Mouse (Mus musculus) forebrain, embryonic 13.5 days (tissue): ENCODE measurements around the gene Zfp318. TPM values are rescaled to one million over a fixed set of nuclear protein-coding genes. Genes with fewer than 3 reads are reported as not detected.
A peak's percentile ranks its signal among the peaks of the same experiment; 100 is the strongest.

ENCODE experiments used
- ATAC-seq: fragments of 200-750 bp; cut with Nextera tagmentation; 2 replicates; pipeline ENCODE4 v1.8.0; 2017
- H3K27ac ChIP-seq: fragments of 300-500 bp; sonication (generic); 2 replicates; pipeline ENCODE4 v1.5.1; 2015; ENCODE audit warnings: inconsistent platforms, mild to moderate bottlenecking, moderate library complexity
- H3K27me3 ChIP-seq: fragments of 300-500 bp; sonication (generic); 2 replicates; pipeline ENCODE4 v1.6.1; 2015; ENCODE audit warnings: mild to moderate bottlenecking, inconsistent platforms
- H3K36me3 ChIP-seq: fragments of 300-500 bp; sonication (generic); 2 replicates; pipeline ENCODE4 v1.6.1; 2015; ENCODE audit warnings: mild to moderate bottlenecking, inconsistent platforms; ENCODE audit not compliant: poor library complexity, severe bottlenecking
- H3K4me1 ChIP-seq: fragments of 300-500 bp; sonication (generic); 2 replicates; pipeline ENCODE4 v1.6.1; 2015; ENCODE audit warnings: inconsistent platforms
- H3K4me2 ChIP-seq: fragments of 300-500 bp; sonication (generic); 2 replicates; pipeline ENCODE4 v1.6.1; 2015; ENCODE audit warnings: inconsistent platforms, mild to moderate bottlenecking, moderate library complexity
- H3K4me3 ChIP-seq: fragments of 300-500 bp; sonication (generic); 2 replicates; pipeline ENCODE4 v1.5.1; 2015; ENCODE audit warnings: mild to moderate bottlenecking, inconsistent platforms
- H3K9ac ChIP-seq: fragments of 300-500 bp; sonication (generic); 2 replicates; pipeline ENCODE4 v1.6.1; 2015; ENCODE audit warnings: mild to moderate bottlenecking, inconsistent platforms
- H3K9me3 ChIP-seq: fragments of 300-500 bp; sonication (generic); replicated peaks from 2 replicates; pipeline ENCODE4 v1.6.1; 2016; ENCODE audit warnings: inconsistent platforms
- WGBS: fragments of 180-500 bp; shearing (Covaris S2); methylation state at CpG from one replicate; pipeline ENCODE4 v1.1.7; 2015; 5-methylcytosine and 5-hydroxymethylcytosine counted together
- polyA plus RNA-seq: library from polyadenylated mRNA; unstranded; fragments of >200 nt; fragmentation: Nextera tagmentation; extraction: Ambion mirVana; gene quantifications from 2 replicates; pipeline ENCODE4 v1.2.1, GENCODE M21; 2015

The Zfp318 gene
- polyA plus RNA-seq, 1 experiment from 2014 or later, result 7.2 TPM

DNA sequence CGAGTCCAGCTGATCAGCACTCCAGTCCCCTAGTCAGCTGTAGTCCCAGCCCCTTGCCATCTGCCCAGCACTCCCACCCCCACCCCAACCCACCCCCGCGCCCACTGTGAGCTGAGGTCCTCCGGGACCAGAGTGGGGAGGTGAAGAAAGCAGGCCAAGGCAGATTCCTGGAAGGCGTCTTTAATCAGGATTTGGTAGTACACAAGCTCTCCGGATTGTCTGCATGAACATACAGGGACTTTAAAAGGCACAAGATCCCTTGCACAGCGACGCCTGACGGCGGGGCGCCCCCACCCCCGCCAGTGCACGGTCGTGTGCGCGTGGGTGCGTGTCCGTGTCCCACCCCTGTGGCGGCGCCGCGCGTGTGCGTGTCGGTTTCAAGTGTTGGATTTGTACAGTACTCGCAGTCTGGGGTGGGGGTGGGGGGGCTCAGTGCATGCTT is 70.5 kb downstream of the Zfp318 start:
- ATAC-seq, result peak; percentile 20
- peak overlapping the region; percentile 72 for H3K4me2 ChIP-seq
- no peaks in the 10 kb centered on the region for H3K9me3 ChIP-seq
- H3K27ac ChIP-seq, result no peak overlapping the region
- peak overlapping the region; percentile 58 for H3K9ac ChIP-seq
- peaks cover 14% of the 10 kb centered on the region for H3K36me3 ChIP-seq
- H3K4me1 ChIP-seq, result peaks cover 35% of the 10 kb centered on the region
- peaks cover 34% of the 10 kb centered on the region for H3K27me3 ChIP-seq
- peak overlapping the region; percentile 35 for H3K4me3 ChIP-seq
- WGBS, result 2% methylated on average over 26 of the region's 26 CpGs

DNA sequence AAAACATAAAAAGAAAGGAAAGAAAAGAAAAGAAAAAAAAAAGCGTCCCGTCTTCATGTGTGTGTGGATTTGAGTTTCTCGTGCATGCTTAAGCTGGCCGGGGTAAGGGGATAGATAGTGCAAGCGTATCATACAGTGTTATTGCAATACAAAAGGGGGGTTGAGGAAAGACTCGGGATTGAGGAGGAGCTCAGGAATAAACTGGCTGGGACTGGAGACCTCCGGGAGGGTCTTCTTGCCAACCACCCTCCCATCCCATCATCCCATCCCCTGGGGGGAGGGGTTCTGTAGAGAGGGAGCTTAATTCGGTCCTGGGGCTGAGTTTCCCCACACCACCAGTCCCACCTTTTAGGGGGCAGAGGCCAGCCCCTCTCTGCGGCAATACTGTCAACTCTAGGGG is 71.0 kb downstream of the Zfp318 start:
- H3K27ac ChIP-seq, result no peak overlapping the region; the same call in 1 of the 2 replicates
- peak; percentile 8; the same call in 1 of the 2 replicates for ATAC-seq
- peaks cover 34% of the 10 kb centered on the region for H3K27me3 ChIP-seq
- H3K36me3 ChIP-seq, result peaks cover 17% of the 10 kb centered on the region
- peak overlapping the region; percentile 58 for H3K9ac ChIP-seq
- peak overlapping the region; percentile 35 for H3K4me3 ChIP-seq
- WGBS, result under 1% methylated on average over 9 of the region's 9 CpGs
- peaks cover 35% of the 10 kb centered on the region for H3K4me1 ChIP-seq
- H3K4me2 ChIP-seq, result peak overlapping the region; percentile 72
- H3K9me3 ChIP-seq, result no peaks in the 10 kb centered on the region

DNA sequence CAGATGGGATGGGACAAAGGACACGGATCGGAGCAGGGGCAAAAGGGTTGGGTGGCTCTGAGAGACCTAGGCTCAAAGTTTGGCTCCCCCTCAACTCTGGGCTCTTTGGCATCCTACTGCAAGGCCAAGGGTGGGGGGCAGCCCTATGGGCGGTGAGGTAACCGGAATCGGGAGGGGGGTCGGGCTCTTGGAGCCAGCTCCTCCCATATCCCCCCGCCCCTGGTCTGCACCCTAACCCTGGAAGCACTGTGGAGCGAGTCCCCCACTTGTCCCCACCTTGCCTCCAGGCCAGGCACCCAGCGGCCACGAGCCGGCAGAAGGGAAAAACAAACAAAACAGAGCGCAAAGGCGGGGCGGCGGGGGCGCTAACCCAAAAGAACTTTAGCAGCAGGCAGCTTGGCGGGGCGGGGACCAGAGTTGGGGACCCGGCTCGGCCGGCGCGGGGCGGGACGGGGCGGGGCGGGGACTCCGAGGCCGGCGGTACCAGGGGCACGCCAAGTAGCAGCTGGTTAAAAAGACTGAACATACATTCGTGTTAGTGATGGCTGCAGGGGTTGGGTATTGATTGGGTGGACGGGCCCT is 71.7 kb downstream of the Zfp318 start:
- H3K4me3 ChIP-seq, result peak overlapping the region; percentile 35
- 2% methylated on average over 32 of the region's 33 CpGs for WGBS
- H3K27ac ChIP-seq, result no peak overlapping the region
- peaks cover 40% of the 10 kb centered on the region for H3K27me3 ChIP-seq
- H3K36me3 ChIP-seq, result peaks cover 24% of the 10 kb centered on the region
- H3K4me2 ChIP-seq, result peak overlapping the region; percentile 72
- peak overlapping the region; percentile 58 for H3K9ac ChIP-seq
- peaks cover 36% of the 10 kb centered on the region for H3K4me1 ChIP-seq
- no peaks in the 10 kb centered on the region for H3K9me3 ChIP-seq
- peak; percentile 61 for ATAC-seq

DNA sequence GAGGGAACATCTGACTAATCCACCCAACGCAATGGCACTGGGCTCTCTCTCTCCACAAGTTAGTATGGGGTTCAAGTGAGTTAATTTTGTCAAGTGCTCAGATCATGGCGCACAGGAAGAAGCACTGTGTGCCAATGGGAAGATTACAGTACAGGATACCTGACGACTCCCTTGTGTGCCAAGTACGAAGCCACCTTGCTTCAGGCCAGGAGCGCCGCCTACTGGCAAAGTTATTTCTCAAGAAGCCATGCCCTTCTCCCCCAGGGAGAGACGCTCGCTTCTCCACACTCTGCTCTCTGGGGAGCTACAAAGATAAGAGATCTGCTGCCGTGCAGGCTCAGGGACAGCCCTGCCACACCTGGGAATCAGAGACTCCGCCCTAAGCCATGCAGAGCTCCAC is 74.3 kb downstream of the Zfp318 start:
- no peak overlapping the region for H3K27ac ChIP-seq
- no peak overlapping the region for H3K4me3 ChIP-seq
- ATAC-seq, result no peak
- no peak overlapping the region for H3K9ac ChIP-seq
- H3K9me3 ChIP-seq, result no peaks in the 10 kb centered on the region
- H3K27me3 ChIP-seq, result peaks cover 57% of the 10 kb centered on the region
- no peak overlapping the region for H3K4me2 ChIP-seq
- peaks cover 50% of the 10 kb centered on the region for H3K4me1 ChIP-seq
- WGBS, result 24% methylated on average over 10 of the region's 10 CpGs
- peaks cover 34% of the 10 kb centered on the region for H3K36me3 ChIP-seq

DNA sequence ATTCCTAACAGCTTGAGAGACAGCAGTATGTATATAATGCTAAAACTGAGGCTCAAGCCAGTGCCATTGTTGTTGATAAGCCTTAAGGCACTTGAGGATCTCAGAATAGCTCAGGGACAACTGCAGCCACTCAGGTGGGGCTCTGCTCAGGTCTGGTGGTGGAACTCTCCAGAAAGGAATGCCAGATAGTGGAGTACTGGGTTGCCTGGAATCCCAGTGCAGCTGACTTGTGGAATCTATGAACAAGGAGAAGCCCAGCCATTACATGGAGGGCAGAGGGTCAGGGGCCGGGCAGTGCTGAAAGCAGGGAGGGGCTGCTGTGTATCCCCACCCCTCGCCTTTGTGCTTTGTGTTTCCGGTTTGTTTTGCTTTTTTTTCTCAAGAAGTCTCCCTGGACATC is 74.9 kb downstream of the Zfp318 start:
- H3K27me3 ChIP-seq, result peaks cover 54% of the 10 kb centered on the region
- peaks cover 47% of the 10 kb centered on the region for H3K4me1 ChIP-seq
- 57% methylated on average over 3 of the region's 3 CpGs for WGBS

DNA sequence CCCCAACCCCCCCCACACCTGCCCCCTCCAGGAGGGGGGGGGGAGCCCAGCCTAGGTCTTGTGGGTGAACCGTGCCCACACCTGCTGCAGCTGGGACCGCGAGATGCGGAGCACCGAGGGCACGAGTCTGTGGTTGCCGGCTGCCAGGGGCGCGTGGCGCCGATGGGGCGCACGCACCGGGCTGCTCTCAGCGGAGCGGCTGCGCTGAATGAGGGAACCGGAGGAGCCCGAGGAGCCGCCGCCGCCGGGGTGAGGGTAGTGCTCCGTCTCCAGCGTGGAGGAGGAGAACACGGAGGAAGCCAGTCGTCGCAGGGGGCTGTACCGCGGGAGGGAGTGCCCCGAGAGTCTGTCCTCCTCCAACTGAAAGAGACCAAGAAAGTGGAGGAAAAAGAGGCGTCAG is 77.1 kb downstream of the Zfp318 start:
- no peak for ATAC-seq
- Histone ChIP-seq H3K4me1 (peaks cover 31% of the 10 kb centered on the region), H3K36me3 (peaks cover 46% of the 10 kb centered on the region), H3K27ac (no peak overlapping the region), H3K9ac (no peak overlapping the region), H3K9me3 (no peaks in the 10 kb centered on the region), H3K4me2 (peak overlapping the region; percentile 24), H3K4me3 (no peak overlapping the region), H3K27me3 (peaks cover 44% of the 10 kb centered on the region)
- WGBS, result 10% methylated on average over 32 of the region's 32 CpGs

More for the DNA sequence above, 74.9 kb downstream of the Zfp318 start:
- no peak overlapping the region for H3K9ac ChIP-seq
- H3K4me2 ChIP-seq, result no peak overlapping the region
- no peak overlapping the region for H3K27ac ChIP-seq
- H3K4me3 ChIP-seq, result no peak overlapping the region
- peaks cover 37% of the 10 kb centered on the region for H3K36me3 ChIP-seq
- ATAC-seq, result no peak
- H3K9me3 ChIP-seq, result no peaks in the 10 kb centered on the region

DNA sequence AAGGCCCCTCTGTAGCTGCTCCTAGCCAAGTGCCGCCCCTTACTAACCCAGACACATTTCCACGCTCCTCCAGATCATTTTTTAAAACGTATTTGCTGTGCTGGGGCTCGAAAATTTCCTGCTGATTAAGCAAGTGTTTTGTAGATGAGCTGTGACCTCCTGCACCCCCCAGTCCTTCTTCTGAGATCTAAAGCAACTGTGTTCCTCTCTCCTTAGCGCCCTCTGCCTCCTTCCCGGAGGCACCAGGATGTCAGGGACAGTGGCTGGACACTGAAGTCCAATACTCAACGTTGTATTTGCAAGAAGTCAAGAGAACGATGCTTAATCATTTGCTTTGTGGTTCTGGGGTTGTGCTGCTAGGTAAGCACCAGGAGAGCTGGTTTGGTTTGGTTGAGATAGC is 77.8 kb downstream of the Zfp318 start:
- no peak overlapping the region for H3K9ac ChIP-seq
- no peak overlapping the region for H3K4me3 ChIP-seq
- no peak overlapping the region for H3K27ac ChIP-seq
- H3K36me3 ChIP-seq, result peaks cover 53% of the 10 kb centered on the region
- WGBS, result 21% methylated on average over 8 of the region's 8 CpGs
- no peak overlapping the region; the same call in 1 of the 2 replicates for H3K4me2 ChIP-seq
- peaks cover 37% of the 10 kb centered on the region for H3K27me3 ChIP-seq
- ATAC-seq, result no peak
- H3K4me1 ChIP-seq, result peaks cover 24% of the 10 kb centered on the region; the same call in 1 of the 2 replicates
- H3K9me3 ChIP-seq, result no peaks in the 10 kb centered on the region

DNA sequence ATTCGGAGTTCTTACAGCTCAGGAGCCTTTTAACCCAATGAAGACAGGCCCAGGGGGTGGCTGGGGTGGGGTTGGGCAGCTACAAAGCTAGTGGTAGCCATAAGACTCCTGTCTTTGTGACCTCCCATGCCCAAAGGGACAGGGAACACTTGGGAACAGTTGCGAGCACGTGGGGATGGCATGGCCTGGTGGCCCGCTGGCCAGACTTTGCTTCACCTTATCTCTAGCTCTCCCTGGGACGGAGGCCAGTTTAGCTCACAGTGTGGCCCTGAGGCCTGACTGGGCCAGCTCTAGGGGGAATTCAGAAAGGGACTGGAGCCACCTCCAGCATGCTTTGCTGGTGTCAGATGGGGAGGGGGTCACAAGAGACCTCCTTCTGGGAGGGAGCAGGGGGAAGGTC is 78.7 kb downstream of the Zfp318 start:
- no peaks in the 10 kb centered on the region for H3K9me3 ChIP-seq
- 88% methylated on average over 5 of the region's 5 CpGs for WGBS
- peaks cover 61% of the 10 kb centered on the region for H3K36me3 ChIP-seq
- H3K4me2 ChIP-seq, result no peak overlapping the region
- peaks cover 32% of the 10 kb centered on the region for H3K27me3 ChIP-seq
- no peak overlapping the region for H3K9ac ChIP-seq
- H3K4me3 ChIP-seq, result no peak overlapping the region
- H3K4me1 ChIP-seq, result peaks cover 24% of the 10 kb centered on the region; the same call in 1 of the 2 replicates
- no peak overlapping the region for H3K27ac ChIP-seq
- ATAC-seq, result no peak

DNA sequence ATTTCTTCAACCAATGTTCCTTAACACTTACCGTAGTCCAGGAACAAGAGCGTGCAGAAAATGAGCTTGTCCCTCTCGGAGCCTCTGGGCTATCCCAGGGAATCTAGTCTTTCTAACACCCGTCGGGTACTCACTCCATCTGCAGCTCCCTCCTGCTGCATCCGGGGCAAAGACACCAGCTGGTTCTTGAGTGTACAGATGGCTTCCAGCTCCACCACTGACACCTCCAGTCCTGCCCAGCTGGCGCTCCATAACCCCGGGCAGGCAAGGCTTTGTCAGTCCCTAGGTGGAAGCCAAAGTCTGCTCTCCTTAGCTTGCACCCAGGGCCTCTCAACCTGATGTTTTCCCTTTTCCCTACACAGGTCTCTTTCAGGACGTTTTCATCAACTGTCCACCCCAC is 84.3 kb downstream of the Zfp318 start:
- Histone ChIP-seq H3K27ac (peak overlapping the region; percentile 59), H3K9ac (no peak overlapping the region), H3K4me1 (0 out of 2 replicates have a peak, but pooled peaks cover 19% of the 10 kb centered on the region), H3K27me3 (no peaks in the 10 kb centered on the region), H3K4me2 (no peak overlapping the region), H3K4me3 (no peak overlapping the region), H3K9me3 (no peaks in the 10 kb centered on the region), H3K36me3 (peaks cover 82% of the 10 kb centered on the region)
- 67% methylated on average over 9 of the region's 9 CpGs for WGBS
- peak; percentile 63; the same call in 1 of the 2 replicates for ATAC-seq

Other genes with a start within 250 kb of the Zfp318 start
- 22.1 and 26.1 TPM in 2 replicates for gene Rsph9, start 239.5 kb upstream of the Zfp318 start, polyA plus RNA-seq
- 30.9 and 31.9 TPM in 2 replicates for gene Mad2l1bp, start 230.2 kb upstream of the Zfp318 start, polyA plus RNA-seq
- 38.3 and 43.1 TPM in 2 replicates for gene Gtpbp2, start 222.7 kb upstream of the Zfp318 start, polyA plus RNA-seq
- gene Polh, start 181.1 kb upstream of the Zfp318 start, polyA plus RNA-seq, result 10.9 and 11.2 TPM in 2 replicates
- gene Xpo5, start 180.9 kb upstream of the Zfp318 start, polyA plus RNA-seq, result 45.0 and 51.3 TPM in 2 replicates
- gene Polr1c, start 135.7 kb upstream of the Zfp318 start, polyA plus RNA-seq, result 96.1 and 110 TPM in 2 replicates
- 80.3 and 84.0 TPM in 2 replicates for gene Yipf3, start 135.7 kb upstream of the Zfp318 start, polyA plus RNA-seq
- 4.9 and 5.8 TPM in 2 replicates for gene Lrrc73, start 130.2 kb upstream of the Zfp318 start, polyA plus RNA-seq
- gene Tjap1, start 100.7 kb upstream of the Zfp318 start, polyA plus RNA-seq, result 36.9 and 38.9 TPM in 2 replicates
- gene Dlk2, start 86.3 kb upstream of the Zfp318 start, polyA plus RNA-seq, result 2.6 and 2.9 TPM in 2 replicates
- gene Abcc10, start 55.4 kb upstream of the Zfp318 start, polyA plus RNA-seq, result 6.3 and 6.4 TPM in 2 replicates
- gene Crip3, start 45.2 kb downstream of the Zfp318 start, polyA plus RNA-seq, result 0.75 and 0.89 TPM in 2 replicates
- gene Slc22a7, start 54.7 kb downstream of the Zfp318 start, polyA plus RNA-seq, result 0.13 TPM in 1 of 2 replicates, not detected in the other
- gene Ttbk1, start 103.9 kb downstream of the Zfp318 start, polyA plus RNA-seq, result 3.7 and 4.1 TPM in 2 replicates
- 51.2 and 59.0 TPM in 2 replicates for gene Dnph1, start 113.0 kb downstream of the Zfp318 start, polyA plus RNA-seq
- gene Cul9, start 162.7 kb downstream of the Zfp318 start, polyA plus RNA-seq, result 9.8 and 12.4 TPM in 2 replicates
- 4.2 and 4.4 TPM in 2 replicates for gene Srf, start 172.4 kb downstream of the Zfp318 start, polyA plus RNA-seq
- 32.5 and 35.3 TPM in 2 replicates for gene Ptk7, start 245.8 kb downstream of the Zfp318 start, polyA plus RNA-seq